Mouse (Mus musculus): ENCODE measurements at regions not wholly inside any gene's neighbourhood (a gene's known extent, or its start where the extent isn't known, plus 50 kb on each side); places are given as distances from the start of the nearest gene placed in this dataset.

- 89% methylated on average over 7 of the region's 7 CpGs for WGBS
- ATAC-seq (ENCODE audit: low FRiP score), result no peak
- Histone ChIP-seq H3K4me2 (replicated peaks) (no peak overlapping the region), H3K9ac (no peak overlapping the region), H3K36me3 (no peaks in the 10 kb centered on the region), H3K4me1 (no peaks in the 10 kb centered on the region), H3K27me3 (no peaks in the 10 kb centered on the region), H3K4me3 (no peak overlapping the region), H3K9me3 (replicated peaks) (no peaks in the 10 kb centered on the region), H3K27ac (no peak overlapping the region)
Measured at GRCm38 (mm10) chr1:88969016-88969415, 101.2 kb upstream of the Sh3bp4 start.

GRCm38 (mm10) chr1:88969630-88970029 is 100.6 kb upstream of the Sh3bp4 start:
- H3K4me3 ChIP-seq, result no peak overlapping the region
- no peak overlapping the region for H3K4me2 ChIP-seq (replicated peaks)
- H3K27ac ChIP-seq, result no peak overlapping the region
- H3K36me3 ChIP-seq, result no peaks in the 10 kb centered on the region
- no peaks in the 10 kb centered on the region for H3K27me3 ChIP-seq
- H3K9me3 ChIP-seq (replicated peaks), result no peaks in the 10 kb centered on the region
- no peak for ATAC-seq (ENCODE audit: low FRiP score)
- no peaks in the 10 kb centered on the region for H3K4me1 ChIP-seq
- H3K9ac ChIP-seq, result no peak overlapping the region
- WGBS, result 92% methylated on average over 3 of the region's 3 CpGs

- no peaks in the 10 kb centered on the region for H3K27me3 ChIP-seq
- no peak for ATAC-seq (ENCODE audit: low FRiP score)
- no peaks in the 10 kb centered on the region for H3K36me3 ChIP-seq
- H3K4me2 ChIP-seq (replicated peaks), result no peak overlapping the region
- H3K4me1 ChIP-seq, result no peaks in the 10 kb centered on the region
- H3K27ac ChIP-seq, result no peak overlapping the region
- WGBS, result 93% methylated on average over 8 of the region's 8 CpGs
- H3K9ac ChIP-seq, result no peak overlapping the region
- H3K4me3 ChIP-seq, result no peak overlapping the region
- H3K9me3 ChIP-seq (replicated peaks), result no peaks in the 10 kb centered on the region
Measured at GRCm38 (mm10) chr1:88976101-88976500, 94.1 kb upstream of the Sh3bp4 start.

- no peaks in the 10 kb centered on the region for H3K27me3 ChIP-seq
- H3K27ac ChIP-seq, result no peak overlapping the region
- no peak for ATAC-seq (ENCODE audit: low FRiP score)
- no peak overlapping the region for H3K9ac ChIP-seq
- no peak overlapping the region for H3K4me3 ChIP-seq
- H3K36me3 ChIP-seq, result no peaks in the 10 kb centered on the region
- no peaks in the 10 kb centered on the region for H3K4me1 ChIP-seq
- H3K9me3 ChIP-seq (replicated peaks), result no peaks in the 10 kb centered on the region
- H3K4me2 ChIP-seq (replicated peaks), result no peak overlapping the region
Measured at GRCm38 (mm10) chr1:88988011-88988695, 82.1 kb upstream of the Sh3bp4 start.

DNA sequence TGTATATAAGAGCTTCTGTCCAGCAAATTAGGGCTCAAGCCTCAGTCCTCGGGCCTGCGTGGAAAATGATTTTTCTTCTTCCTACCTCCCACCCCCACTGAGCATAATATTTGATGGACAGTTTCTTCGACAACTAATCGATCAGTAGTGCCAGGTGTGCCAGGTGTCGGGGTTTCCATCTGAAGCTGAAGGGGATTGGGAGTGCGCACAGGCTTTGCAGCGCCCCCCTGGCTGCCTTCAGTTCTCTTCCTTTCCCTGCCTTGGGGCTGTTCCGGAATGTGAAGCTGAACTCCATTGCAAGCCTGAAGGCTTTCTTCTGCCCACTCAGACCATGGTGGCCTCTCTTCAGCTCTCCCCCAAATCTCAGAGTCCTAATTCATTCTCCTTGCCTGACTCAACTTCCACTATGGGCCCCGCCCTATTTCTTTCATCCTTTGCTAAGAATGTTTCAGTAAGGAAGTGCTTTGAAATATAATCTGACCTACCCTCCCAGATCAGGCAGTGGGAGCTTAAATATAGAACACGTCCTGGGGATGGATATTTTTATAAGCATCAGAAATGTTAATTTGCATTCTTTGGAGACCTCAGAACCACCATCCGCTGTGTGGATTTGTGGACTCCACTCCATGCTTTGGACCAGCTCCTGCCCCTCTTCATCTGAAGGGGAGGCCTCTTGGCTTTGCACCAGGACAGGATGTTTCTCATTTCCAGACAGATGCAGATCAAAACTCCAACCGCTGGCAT is 75.5 kb upstream of the Sh3bp4 start:
- Histone ChIP-seq H3K9me3 (replicated peaks) (no peaks in the 10 kb centered on the region), H3K4me2 (replicated peaks) (no peak overlapping the region), H3K4me3 (no peak overlapping the region), H3K36me3 (no peaks in the 10 kb centered on the region), H3K4me1 (peaks cover 6% of the 10 kb centered on the region), H3K27me3 (no peaks in the 10 kb centered on the region), H3K27ac (0 out of 2 replicates have a peak overlapping the region, but pooled peaks have one; percentile 23), H3K9ac (no peak overlapping the region)
- ATAC-seq (ENCODE audit: low FRiP score), result no peak
- WGBS, result 67% methylated on average over 12 of the region's 12 CpGs

DNA sequence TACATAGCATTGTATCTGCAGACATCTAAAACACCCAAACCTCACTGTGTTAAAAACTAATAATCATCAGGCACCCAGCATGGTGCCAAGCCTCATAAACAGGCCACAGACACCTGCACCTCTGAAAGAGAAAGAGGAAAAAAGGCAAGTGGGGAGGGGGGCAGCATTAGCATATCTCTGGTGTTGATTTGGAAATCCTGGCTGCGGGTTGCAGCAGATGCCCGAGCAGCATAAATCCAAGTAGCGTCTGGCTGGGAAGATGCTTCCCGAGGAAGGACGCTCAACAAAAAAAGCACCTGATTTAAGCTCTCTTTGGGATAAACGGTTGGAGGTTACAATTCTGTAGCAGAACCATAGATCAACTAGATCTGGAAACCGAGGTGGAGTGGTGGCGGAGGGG is 74.3 kb upstream of the Sh3bp4 start:
- H3K36me3 ChIP-seq, result no peaks in the 10 kb centered on the region
- H3K9me3 ChIP-seq (replicated peaks), result no peaks in the 10 kb centered on the region
- 29% methylated on average over 8 of the region's 8 CpGs for WGBS
- peaks cover 6% of the 10 kb centered on the region for H3K4me1 ChIP-seq
- H3K4me3 ChIP-seq, result no peak overlapping the region
- no peaks in the 10 kb centered on the region for H3K27me3 ChIP-seq
- ATAC-seq (ENCODE audit: low FRiP score), result no peak
- no peak overlapping the region for H3K4me2 ChIP-seq (replicated peaks)
- no peak overlapping the region for H3K9ac ChIP-seq
- H3K27ac ChIP-seq, result no peak overlapping the region

DNA sequence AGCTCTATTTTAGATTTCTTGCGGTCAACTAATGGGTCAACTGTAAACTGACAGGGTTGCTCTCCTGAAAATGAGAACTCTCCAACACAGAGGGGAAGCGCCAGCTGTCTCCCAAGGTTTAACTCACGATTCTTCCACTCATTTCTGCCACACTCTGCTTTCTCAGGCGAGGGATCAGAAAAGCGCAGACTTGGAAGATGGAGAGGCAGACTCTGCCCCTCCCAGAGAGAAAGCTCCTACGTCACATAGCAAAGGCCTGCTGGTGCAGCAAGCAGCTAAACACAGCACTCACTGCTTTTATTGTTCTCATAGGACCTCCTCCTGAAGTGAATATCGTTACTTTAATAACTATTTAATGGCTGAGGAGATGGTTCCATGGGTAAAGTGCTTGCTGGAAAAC is 73.6 kb upstream of the Sh3bp4 start:
- WGBS, result 61% methylated on average over 7 of the region's 7 CpGs
- Histone ChIP-seq H3K4me1 (peaks cover 6% of the 10 kb centered on the region), H3K27ac (no peak overlapping the region), H3K9me3 (replicated peaks) (no peaks in the 10 kb centered on the region), H3K27me3 (no peaks in the 10 kb centered on the region), H3K4me2 (replicated peaks) (no peak overlapping the region), H3K4me3 (no peak overlapping the region), H3K9ac (no peak overlapping the region), H3K36me3 (no peaks in the 10 kb centered on the region)
- no peak for ATAC-seq (ENCODE audit: low FRiP score)

DNA sequence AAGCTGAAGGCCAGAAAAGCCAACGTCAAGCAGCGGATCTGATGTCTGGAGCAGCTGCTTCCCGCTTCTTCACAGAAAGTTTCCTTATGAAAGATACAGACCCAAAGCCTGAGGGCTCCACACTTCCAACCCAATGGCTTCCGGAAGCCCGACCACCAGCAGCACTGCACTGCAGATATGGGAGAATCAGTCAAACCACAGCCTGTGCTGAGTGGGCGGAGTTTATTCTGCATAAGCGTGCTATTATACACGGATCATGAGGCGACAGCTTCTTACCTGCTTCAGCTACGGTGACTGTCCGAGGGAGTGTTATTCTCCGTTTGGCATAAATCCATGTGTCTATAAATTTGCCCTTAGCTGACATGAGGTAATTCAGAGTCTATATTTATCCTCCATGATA is 72.4 kb upstream of the Sh3bp4 start:
- ATAC-seq (ENCODE audit: low FRiP score), result no peak
- Histone ChIP-seq H3K4me1 (peaks cover 6% of the 10 kb centered on the region), H3K4me2 (replicated peaks) (no peak overlapping the region), H3K9me3 (replicated peaks) (no peaks in the 10 kb centered on the region), H3K27ac (no peak overlapping the region), H3K4me3 (no peak overlapping the region), H3K9ac (no peak overlapping the region), H3K36me3 (no peaks in the 10 kb centered on the region), H3K27me3 (no peaks in the 10 kb centered on the region)
- WGBS, result 82% methylated on average over 12 of the region's 12 CpGs

DNA sequence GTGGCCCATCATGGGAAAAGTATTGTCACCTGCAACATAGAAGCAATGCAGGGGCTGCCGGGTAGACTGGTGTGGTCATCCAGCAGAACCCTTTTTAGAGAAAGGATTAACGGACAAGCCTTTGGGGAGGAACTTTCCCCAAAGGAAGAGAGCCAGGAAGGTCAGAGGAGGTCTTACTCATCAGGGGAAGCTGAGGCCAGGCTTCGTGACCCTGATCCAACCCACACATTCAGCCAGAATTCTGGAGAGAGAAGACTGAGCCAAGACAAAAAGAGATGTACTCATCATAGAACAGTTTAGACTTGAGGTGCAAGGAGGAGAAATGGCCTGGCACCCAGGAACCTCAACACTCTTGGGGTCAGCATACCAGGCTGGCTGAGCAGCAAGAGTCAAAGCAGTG is 67.9 kb upstream of the Sh3bp4 start:
- Histone ChIP-seq H3K4me2 (replicated peaks) (no peak overlapping the region), H3K9ac (no peak overlapping the region), H3K36me3 (no peaks in the 10 kb centered on the region), H3K4me3 (no peak overlapping the region), H3K27ac (no peak overlapping the region), H3K4me1 (0 out of 2 replicates have a peak, but pooled peaks cover 2% of the 10 kb centered on the region), H3K27me3 (no peaks in the 10 kb centered on the region), H3K9me3 (replicated peaks) (no peaks in the 10 kb centered on the region)
- 82% methylated on average over 3 of the region's 3 CpGs for WGBS
- ATAC-seq (ENCODE audit: low FRiP score), result no peak

DNA sequence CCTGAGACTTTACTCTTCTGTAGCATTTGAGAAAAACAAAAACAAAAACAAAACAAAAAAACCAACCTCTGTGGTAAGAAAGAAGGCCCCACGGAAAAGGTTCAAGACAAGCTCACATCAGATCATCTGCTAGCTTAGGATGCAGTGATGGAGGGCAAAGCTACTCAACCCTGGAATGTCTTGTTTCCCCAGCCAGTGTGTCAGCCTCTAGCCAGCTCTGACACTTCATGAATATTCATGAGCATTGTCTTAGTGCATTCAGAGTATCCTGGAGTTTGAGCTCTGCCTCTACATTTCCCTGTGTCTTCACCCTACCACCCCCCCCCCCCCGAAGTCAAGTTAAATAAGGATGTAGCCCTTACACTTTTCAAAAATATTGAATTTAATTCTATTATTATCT is 66.5 kb upstream of the Sh3bp4 start:
- ATAC-seq (ENCODE audit: low FRiP score), result no peak
- 47% methylated on average over 2 of the region's 2 CpGs for WGBS
- Histone ChIP-seq H3K4me2 (replicated peaks) (no peak overlapping the region), H3K27ac (no peak overlapping the region), H3K4me1 (0 out of 2 replicates have a peak, but pooled peaks cover 2% of the 10 kb centered on the region), H3K9ac (no peak overlapping the region), H3K4me3 (no peak overlapping the region), H3K36me3 (no peaks in the 10 kb centered on the region), H3K27me3 (no peaks in the 10 kb centered on the region), H3K9me3 (replicated peaks) (no peaks in the 10 kb centered on the region)

- Histone ChIP-seq H3K4me1 (0 out of 2 replicates have a peak, but pooled peaks cover 2% of the 10 kb centered on the region), H3K4me2 (replicated peaks) (no peak overlapping the region), H3K27ac (no peak overlapping the region), H3K27me3 (no peaks in the 10 kb centered on the region), H3K4me3 (no peak overlapping the region), H3K9me3 (replicated peaks) (no peaks in the 10 kb centered on the region), H3K36me3 (no peaks in the 10 kb centered on the region), H3K9ac (no peak overlapping the region)
- WGBS, result 93% methylated on average over 7 of the region's 7 CpGs
- ATAC-seq (ENCODE audit: low FRiP score), result no peak
Measured at GRCm38 (mm10) chr1:89007476-89007875, 62.7 kb upstream of the Sh3bp4 start.

- 70% methylated on average over 2 of the region's 2 CpGs for WGBS
- no peaks in the 10 kb centered on the region for H3K9me3 ChIP-seq (replicated peaks)
- H3K4me2 ChIP-seq (replicated peaks), result no peak overlapping the region
- H3K27ac ChIP-seq, result no peak overlapping the region
- no peak for ATAC-seq (ENCODE audit: low FRiP score)
- no peaks in the 10 kb centered on the region for H3K4me1 ChIP-seq
- H3K9ac ChIP-seq, result no peak overlapping the region
- no peak overlapping the region for H3K4me3 ChIP-seq
- no peaks in the 10 kb centered on the region for H3K36me3 ChIP-seq
- H3K27me3 ChIP-seq, result no peaks in the 10 kb centered on the region
Measured at GRCm38 (mm10) chr1:89010170-89010569, 60.0 kb upstream of the Sh3bp4 start.

- 78% methylated on average over 7 of the region's 7 CpGs for WGBS
- Histone ChIP-seq H3K4me2 (replicated peaks) (no peak overlapping the region), H3K4me3 (no peak overlapping the region), H3K36me3 (no peaks in the 10 kb centered on the region), H3K27ac (no peak overlapping the region), H3K9me3 (replicated peaks) (no peaks in the 10 kb centered on the region), H3K9ac (no peak overlapping the region), H3K27me3 (no peaks in the 10 kb centered on the region), H3K4me1 (no peaks in the 10 kb centered on the region)
- no peak for ATAC-seq (ENCODE audit: low FRiP score)
Measured at GRCm38 (mm10) chr1:89011454-89011853, 58.8 kb upstream of the Sh3bp4 start.

All from hindbrain, embryonic 12.5 days (tissue).